Mouse (Mus musculus) urinary bladder, adult 18-20 months (tissue): ENCODE results near the gene Ankmy1.

Experiments
- DNase-seq, 2 experiments: peaks; one replicate each; pipeline ENCODE4 v3.0.0; 2022; ENCODE audit warnings: low spot score in 2 of 2, mixed read lengths in 2 of 2

Ankmy1 gene

GRCm38 (mm10) chr1:92874011-92874410, 28.7 kb downstream of the Ankmy1 start:
- DNase-seq = no peak

- DNase-seq = no peak
These were observed 30.0 kb downstream of the Ankmy1 start for GRCm38 (mm10) chr1:92872666-92873065.

GRCm38 (mm10) chr1:92869985-92870384, 32.7 kb downstream of the Ankmy1 start:
- no peak for DNase-seq

DNA sequence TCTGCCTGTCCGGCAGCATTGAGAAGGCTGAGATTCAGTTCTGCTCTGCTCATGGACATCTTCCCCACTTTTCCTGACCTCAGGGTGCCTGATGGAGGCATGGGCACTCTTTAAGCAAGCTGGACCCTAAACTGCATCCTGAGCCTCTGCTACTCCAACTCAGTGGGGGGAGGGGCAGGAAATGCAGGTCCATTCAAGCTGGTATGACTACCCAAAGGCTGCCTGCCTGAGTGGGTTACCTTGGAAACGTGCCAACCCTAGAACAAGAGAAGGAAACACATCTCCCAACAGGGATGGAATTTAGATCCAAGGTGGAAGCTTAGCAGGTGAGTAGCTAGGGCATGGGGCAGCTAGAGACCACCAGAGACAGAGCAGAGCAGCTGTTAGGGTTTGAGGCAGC, 36.5 kb downstream of the Ankmy1 start:
- DNase-seq = no peak

DNA sequence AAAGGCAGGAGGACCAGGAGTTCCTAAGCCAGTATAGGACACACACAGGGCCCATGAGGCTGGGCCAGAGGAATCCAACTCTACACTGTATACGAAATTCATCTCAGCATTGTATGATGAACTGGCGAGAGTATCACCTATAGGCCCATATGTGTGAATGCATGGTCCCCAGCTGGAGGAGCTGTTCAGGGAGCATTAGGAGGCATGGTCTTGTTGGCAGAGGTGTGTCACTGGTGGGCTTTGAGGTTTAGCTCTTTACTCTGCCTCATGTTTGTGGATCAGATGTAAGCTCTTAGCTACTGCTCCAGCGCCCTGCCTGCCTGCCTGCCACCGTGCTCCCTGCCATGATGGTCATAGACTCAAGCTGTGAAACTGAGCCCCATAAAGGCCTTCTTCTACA, 39.4 kb downstream of the Ankmy1 start:
- DNase-seq = no peak

GRCm38 (mm10) chr1:92861503-92861902, 41.2 kb downstream of the Ankmy1 start:
- DNase-seq = no peak

- DNase-seq = no peak
These were observed 50.3 kb downstream of the Ankmy1 start for GRCm38 (mm10) chr1:92852450-92852849.

DNA sequence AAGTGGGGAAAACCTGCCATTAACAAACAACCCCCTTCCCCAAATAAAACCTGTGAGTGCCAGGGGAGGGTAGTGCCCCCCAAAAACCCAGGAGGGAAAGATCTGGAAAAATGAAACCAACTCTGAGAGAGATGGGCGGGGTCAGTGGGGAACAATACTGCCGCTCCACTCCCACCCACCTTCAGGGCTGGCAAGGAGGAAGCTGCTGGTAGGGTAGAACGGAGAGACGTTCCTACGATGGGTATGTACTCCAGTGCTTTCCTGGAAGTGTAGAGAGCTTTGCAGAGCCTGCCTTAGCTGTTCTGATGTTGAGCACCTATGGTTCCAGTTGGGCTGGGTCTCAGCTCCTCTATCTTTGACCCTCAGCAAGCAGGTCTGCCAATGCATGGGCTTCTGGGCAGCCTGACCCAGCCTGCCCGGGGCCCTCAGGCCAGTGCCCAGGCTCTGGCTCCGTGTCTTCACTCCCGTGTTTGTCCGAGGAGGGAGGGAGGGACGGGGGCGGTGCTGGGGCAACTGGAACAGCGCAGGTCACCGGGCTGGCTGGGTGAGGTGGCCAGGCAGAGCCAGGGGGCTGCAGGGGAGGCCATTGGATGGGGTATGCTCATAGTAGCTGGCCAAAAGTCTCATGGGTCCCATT, 52.6 kb downstream of the Ankmy1 start:
- no peak for DNase-seq

DNA sequence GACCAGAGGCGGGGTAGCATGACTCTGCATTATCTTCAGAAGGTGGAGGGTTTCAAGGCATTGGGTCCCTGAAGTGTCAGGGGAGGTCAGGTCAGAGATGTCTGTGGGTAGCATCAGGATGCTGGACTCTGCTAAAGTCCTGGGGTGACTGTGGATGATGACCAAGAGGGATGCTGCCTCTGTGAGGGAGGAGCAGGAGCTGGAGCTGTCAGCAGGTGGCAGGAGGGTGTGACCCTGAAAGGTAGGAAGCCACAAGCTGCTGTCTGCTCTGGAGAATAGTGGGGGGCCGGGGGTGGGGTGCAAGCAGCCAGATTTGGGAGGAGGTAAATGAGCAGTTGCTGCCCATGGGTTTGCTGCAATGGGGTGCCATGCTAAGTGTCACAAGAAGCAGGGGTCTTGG, 53.2 kb downstream of the Ankmy1 start:
- no peak for DNase-seq

GRCm38 (mm10) chr1:92847873-92848839, 54.5 kb downstream of the Ankmy1 start:
- DNase-seq = no peak

DNA sequence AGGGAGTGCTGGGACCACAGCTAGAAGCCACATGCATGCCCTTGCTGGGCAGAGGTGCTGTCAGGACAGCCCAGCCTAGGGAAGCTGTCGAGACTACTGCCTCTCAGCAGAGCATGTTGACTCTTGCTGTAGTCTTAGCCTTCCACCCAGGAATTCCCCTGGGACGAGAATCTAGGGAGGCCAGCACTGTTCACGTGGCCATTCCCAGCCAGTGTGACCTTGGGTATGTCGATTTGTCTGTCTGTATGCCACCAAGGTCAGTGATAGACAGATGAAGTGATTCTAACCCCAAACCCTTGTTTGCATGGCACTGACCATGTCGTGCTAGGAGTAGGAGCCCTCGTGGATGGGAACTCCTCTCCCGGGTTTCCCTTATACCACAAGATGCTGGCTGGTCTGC, 56.8 kb downstream of the Ankmy1 start:
- DNase-seq = no peak

DNA sequence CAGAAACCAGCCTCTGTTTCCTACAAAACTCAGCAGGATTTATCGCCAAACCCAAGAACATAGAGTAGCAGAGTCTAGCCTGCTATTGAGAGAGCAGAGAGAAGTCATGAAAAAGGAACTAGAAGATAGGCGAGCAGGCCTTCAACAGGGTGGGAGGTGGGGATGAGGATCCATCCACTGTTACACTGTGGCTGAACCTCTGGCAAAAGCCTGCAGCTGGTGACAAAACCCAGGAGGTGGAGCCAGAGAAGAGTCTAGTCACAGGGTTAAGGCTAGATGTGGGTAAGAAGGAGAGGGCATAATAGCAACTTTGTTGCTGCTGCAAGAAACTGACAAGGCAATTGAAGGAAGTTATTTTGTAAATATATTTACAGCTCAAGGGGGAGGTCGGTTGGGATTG, 61.3 kb downstream of the Ankmy1 start:
- DNase-seq = no peak

- DNase-seq = no peak
These were observed 62.3 kb downstream of the Ankmy1 start for GRCm38 (mm10) chr1:92840231-92840890.

DNA sequence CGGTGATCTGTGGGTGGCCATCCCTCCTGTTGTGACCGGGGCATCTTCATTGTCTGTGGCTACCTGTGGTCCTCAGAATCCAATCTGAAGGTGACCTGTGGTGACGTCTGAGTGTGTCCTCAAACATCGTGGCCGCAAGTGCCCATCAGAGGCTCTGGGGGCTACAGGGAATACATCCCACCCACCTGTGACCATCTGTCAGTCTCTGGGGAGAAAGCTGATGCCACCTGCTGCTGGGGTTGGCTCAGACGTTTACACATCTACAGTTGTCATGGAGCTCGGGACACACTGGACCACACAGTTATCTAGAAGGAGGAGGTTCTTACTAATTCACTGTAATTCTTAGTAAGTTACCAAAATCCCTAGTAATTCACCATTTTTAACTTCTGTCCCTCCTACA, 63.5 kb downstream of the Ankmy1 start:
- no peak for DNase-seq

DNA sequence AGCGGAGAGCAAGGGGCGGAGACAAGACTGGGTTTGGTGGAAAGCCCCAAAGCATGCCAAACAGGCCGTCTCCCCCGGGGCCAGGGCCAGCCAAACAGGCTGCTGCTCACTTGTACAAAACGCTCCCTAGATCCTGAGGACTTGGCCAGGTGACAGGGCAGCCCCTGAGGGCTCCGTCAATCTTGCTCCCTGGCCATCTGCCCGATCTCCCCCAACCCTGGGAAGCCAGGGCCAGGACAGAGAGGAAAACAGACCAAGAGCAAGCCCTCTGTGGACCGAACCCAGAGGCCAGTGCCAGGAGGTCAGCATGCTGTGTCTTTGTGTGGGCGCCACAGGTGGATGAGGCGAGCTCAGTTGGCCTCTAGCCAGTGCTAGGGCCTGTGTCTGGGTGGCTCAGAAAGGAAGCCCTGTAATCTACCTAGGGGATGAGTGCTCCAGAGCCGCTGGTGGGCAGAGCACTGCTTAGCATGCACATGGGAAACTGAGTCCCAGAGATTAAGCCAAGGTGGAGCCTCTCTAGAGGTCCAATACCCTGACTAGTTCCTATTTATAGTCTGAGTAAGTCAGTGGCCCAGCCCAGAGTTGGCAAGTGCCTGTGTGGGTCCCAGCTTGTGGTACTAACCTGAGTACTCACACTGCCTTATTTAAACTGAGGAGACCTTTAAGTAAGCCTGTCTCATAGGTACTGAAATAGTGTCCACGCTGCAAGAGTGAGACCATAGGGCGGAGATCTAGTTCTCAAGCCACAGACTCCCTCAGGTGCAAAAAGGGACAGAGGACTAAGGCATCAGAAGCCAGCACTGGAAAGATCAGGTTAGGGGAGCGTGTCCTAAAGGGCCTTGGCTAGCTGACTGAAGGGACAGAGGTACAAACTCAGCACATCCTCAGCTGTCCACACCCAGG, 64.5 kb downstream of the Ankmy1 start:
- DNase-seq = no peak

GRCm38 (mm10) chr1:92833987-92834706, 68.6 kb downstream of the Ankmy1 start:
- DNase-seq = peak; percentile 54 to 81

DNA sequence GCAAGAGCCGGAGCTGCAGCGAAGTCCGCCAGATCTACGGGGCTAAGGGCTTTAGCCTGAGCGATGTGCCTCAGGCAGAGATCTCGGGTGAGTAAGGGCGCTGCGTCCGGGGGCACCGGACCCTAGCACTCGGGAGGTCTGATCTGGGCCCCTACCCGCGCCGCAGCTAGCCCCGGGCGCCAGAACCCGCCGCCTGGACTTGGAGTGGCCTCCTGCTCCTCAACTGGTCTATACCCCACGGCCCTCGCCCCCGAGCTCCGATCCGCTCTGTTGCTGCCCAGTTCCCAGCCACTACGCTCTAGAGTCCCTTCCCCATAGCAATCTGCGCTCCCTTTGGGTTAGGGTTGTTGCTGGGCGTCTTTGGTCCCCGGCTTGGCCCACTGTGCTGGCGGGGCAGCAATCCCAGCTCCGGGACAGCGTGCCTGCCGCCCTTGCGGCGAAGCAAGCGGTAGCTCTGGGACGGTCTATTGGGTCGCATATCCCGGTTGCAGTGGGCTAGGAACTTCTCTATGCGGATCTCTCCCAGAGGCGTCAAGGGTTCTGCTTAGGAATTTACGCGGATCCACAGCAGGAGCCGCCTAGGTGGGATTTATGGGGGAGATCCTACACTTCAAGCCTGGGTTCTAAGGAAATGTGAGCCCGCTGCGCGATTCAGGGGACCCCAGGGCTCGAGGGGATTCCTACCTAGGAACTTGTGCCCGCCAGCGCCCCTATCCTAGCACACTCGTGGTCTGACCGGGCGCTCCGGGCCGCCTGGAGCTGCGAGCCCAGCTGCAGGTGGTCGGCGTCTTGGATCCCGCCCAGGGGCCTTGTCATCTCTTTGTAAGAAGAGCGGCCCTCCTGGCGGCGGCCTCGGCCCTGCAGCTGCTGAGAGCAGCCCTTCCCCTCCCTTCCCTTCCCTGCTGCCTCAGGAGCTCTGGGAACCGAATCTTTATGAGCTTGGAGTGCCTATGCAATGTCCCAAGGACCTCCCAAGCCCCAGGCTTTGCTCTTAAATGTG, 70.4 kb downstream of the Ankmy1 start:
- peak in 1 of 2 experiments; percentile 55 for DNase-seq

- DNase-seq = peak; percentile 49 to 65
These were observed 71.3 kb downstream of the Ankmy1 start, which contains the start of gene Gpc1 for GRCm38 (mm10) chr1:92831188-92832001. Gene Gpc1, plus strand, starts transcription at chr1:92831645.
